Mouse (Mus musculus) ES-Bruce4 (cell line): ENCODE data around the gene Acss2. TPM values are rescaled to one million over a fixed set of nuclear protein-coding genes. Genes with fewer than 3 reads are reported as not detected.
A peak's percentile ranks its signal among the peaks of the same experiment; 100 is the strongest.

Source experiments
- H3K27ac ChIP-seq: 2 replicates; pipeline ENCODE4 v1.5.1; 2012; ENCODE audit warnings: low read length, inconsistent platforms; ENCODE audit not compliant: insufficient read depth
- H3K27me3 ChIP-seq: 2 replicates; pipeline ENCODE4 v1.6.1; 2012; ENCODE audit warnings: mild to moderate bottlenecking, low read length, inconsistent platforms; ENCODE audit not compliant: control insufficient read depth, poor library complexity, insufficient read depth, severe bottlenecking
- H3K36me3 ChIP-seq: 2 replicates; pipeline ENCODE4 v1.6.1; 2012; ENCODE audit warnings: inconsistent platforms, mild to moderate bottlenecking, low read length, moderate library complexity; ENCODE audit not compliant: control insufficient read depth, poor library complexity, insufficient read depth, severe bottlenecking
- H3K4me1 ChIP-seq: one replicate; pipeline ENCODE4 v1.8.1; 2011; ENCODE audit warnings: low read length; ENCODE audit not compliant: control insufficient read depth, insufficient read depth
- H3K4me3 ChIP-seq: 2 replicates; pipeline ENCODE4 v1.5.1; 2011; ENCODE audit warnings: low read depth, mild to moderate bottlenecking, low read length
- H3K9ac ChIP-seq: 2 replicates; pipeline ENCODE4 v1.6.1; 2012; ENCODE audit warnings: low read depth, mild to moderate bottlenecking, inconsistent platforms; ENCODE audit not compliant: poor library complexity, severe bottlenecking
- H3K9me3 ChIP-seq: replicated peaks from 2 replicates; pipeline ENCODE4 v1.6.1; 2012; ENCODE audit warnings: mild to moderate bottlenecking, low read length, inconsistent platforms; ENCODE audit not compliant: control insufficient read depth, poor library complexity, insufficient read depth, severe bottlenecking
- CTCF ChIP-seq: IDR thresholded peaks from one replicate; pipeline ENCODE4 v1.8.1; 2011; ENCODE audit warnings: low read depth, low read length
- EP300 ChIP-seq: IDR thresholded peaks from 2 replicates; pipeline ENCODE4 v1.6.1; 2011; ENCODE audit warnings: low read depth, low read length; ENCODE audit not compliant: insufficient read depth
- POLR2A ChIP-seq: IDR thresholded peaks from one replicate; pipeline ENCODE4 v1.8.1; 2011; ENCODE audit warnings: low read length; ENCODE audit not compliant: insufficient read depth
- polyA plus RNA-seq: library from polyadenylated mRNA; stranded (reverse); fragments of >200 nt; gene quantifications from 2 replicates; pipeline ENCODE4 v1.2.4, GENCODE M21; 2011; ENCODE audit warnings: low read depth; ENCODE audit not compliant: missing spikeins, insufficient read depth, insufficient read length

The Acss2 gene
- polyA plus RNA-seq, 1 experiment: 10.3 TPM

DNA sequence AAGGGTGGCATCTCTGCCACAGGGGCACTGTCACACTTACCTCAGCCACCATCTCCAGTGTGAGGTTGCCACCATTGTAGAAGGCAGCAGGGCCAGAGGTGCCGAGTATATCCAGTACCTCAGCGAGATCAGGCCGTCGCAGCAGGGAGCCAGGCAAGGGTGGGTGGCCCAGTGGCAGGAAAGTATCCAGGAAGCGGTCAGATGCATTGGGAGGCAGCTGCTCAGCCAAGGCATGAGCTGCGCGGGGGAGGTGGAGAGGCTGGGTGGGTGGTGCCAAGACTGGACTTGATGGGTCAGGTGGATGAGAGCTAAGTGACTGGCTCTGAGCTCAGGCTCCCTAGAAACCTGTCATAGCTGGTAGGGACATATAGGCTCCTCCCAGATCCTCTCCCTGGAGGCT is 15.2 kb upstream of the Acss2 start:
- Histone ChIP-seq H3K4me1 (no peaks in the 10 kb centered on the region), H3K9me3 (no peaks in the 10 kb centered on the region), H3K27ac (no peak overlapping the region), H3K27me3 (no peaks in the 10 kb centered on the region), H3K4me3 (no peak overlapping the region), H3K36me3 (no peaks in the 10 kb centered on the region), H3K9ac (no peak overlapping the region)
- no peak for TF ChIP-seq EP300
- TF ChIP-seq POLR2A: no peak
- TF ChIP-seq CTCF: no peak

DNA sequence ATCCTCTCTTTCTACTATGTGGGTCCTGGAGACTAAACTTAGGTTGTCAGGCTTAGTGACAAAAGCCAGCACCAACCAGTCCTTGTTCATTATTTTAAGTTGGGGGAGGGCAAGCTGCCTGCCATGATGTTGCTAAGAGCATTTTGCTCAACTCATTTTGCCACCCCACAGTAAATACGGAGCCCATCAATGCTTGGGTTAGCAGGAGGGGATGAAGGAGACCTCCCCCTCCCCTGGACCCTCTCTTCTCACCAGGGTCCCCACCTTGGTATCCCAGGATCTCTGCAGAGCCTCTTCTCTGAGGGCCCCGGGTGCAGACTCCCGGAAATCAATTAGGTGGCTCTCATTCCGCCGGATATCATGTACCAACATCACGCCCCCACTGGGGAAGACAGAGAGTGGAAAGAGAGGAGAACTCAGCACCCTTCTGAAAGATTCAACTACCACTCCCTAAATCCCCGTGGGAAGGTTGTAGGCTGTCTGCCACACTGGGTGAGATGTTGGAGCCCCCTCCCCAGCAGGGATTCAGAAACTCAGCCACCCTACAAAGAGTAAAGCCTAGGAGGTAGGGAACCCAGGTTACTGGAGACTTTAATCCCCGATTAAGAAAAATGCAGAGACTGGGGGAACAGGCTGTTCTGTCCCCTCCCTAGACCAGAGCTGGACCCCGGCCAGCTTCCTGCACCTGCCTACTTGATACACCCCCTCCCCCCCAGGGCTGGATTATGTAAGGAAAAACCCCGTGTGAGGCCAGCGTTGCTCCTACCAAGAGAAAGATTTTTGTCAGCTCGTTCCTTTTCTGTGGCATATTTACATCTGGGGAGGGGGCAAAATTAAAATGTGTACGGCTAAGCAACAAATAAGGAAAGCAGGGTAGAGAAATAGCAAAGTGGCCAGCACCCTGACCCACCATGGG is 13.1 kb upstream of the Acss2 start:
- H3K27ac ChIP-seq: no peak overlapping the region
- no peaks in the 10 kb centered on the region for H3K36me3 ChIP-seq
- TF ChIP-seq CTCF: no peak
- TF ChIP-seq POLR2A: no peak
- no peak for TF ChIP-seq EP300
- H3K4me3 ChIP-seq: no peak overlapping the region
- no peak overlapping the region for H3K9ac ChIP-seq
- no peaks in the 10 kb centered on the region for H3K4me1 ChIP-seq
- H3K9me3 ChIP-seq: no peaks in the 10 kb centered on the region
- no peaks in the 10 kb centered on the region for H3K27me3 ChIP-seq

DNA sequence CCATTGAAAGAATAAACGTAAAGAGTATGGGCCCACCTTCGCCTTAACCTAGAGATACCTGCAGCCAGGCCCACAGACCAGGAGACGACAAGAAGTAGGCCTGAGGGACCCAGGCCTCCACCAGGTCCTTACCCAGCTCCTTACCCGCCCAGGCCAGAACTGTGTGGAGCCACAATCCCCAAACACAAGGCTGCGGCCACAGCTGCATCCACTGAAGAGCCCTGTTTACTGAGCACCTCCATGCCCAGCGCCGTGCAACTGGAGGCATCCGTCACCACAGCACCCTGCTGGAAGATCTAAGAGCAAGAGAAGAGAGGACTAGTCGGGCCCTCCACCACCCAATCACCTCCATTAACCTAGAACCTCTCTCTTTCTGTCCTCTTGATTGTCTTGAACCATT is 11.9 kb upstream of the Acss2 start:
- no peak overlapping the region for H3K9ac ChIP-seq
- H3K27ac ChIP-seq: no peak overlapping the region
- no peaks in the 10 kb centered on the region for H3K4me1 ChIP-seq
- TF ChIP-seq CTCF (no peak), POLR2A (no peak), EP300 (no peak)
- no peaks in the 10 kb centered on the region for H3K27me3 ChIP-seq
- no peaks in the 10 kb centered on the region for H3K9me3 ChIP-seq
- peak overlapping the region; percentile 25; the same call in 1 of the 2 replicates for H3K4me3 ChIP-seq
- no peaks in the 10 kb centered on the region for H3K36me3 ChIP-seq

GRCm38 (mm10) chr2:155507721-155508470 is 9.9 kb upstream of the Acss2 start:
- Histone ChIP-seq H3K9me3 (no peaks in the 10 kb centered on the region), H3K36me3 (no peaks in the 10 kb centered on the region), H3K27me3 (no peaks in the 10 kb centered on the region), H3K4me3 (no peak overlapping the region), H3K27ac (no peak overlapping the region), H3K4me1 (no peaks in the 10 kb centered on the region), H3K9ac (no peak overlapping the region)
- TF ChIP-seq CTCF (no peak), POLR2A (no peak), EP300 (no peak)

GRCm38 (mm10) chr2:155512479-155512878 is 5.3 kb upstream of the Acss2 start:
- Histone ChIP-seq H3K9me3 (no peaks in the 10 kb centered on the region), H3K4me1 (no peaks in the 10 kb centered on the region), H3K36me3 (no peaks in the 10 kb centered on the region), H3K27ac (no peak overlapping the region), H3K9ac (no peak overlapping the region), H3K27me3 (no peaks in the 10 kb centered on the region), H3K4me3 (no peak overlapping the region)
- TF ChIP-seq POLR2A (no peak), EP300 (no peak), CTCF (peak; percentile 73)

GRCm38 (mm10) chr2:155513543-155513942 is 4.2 kb upstream of the Acss2 start:
- TF ChIP-seq POLR2A: no peak
- TF ChIP-seq EP300: no peak
- TF ChIP-seq CTCF: no peak
- H3K27me3 ChIP-seq: no peaks in the 10 kb centered on the region
- no peak overlapping the region for H3K27ac ChIP-seq
- H3K4me3 ChIP-seq: no peak overlapping the region
- no peak overlapping the region for H3K9ac ChIP-seq
- H3K9me3 ChIP-seq: no peaks in the 10 kb centered on the region
- H3K4me1 ChIP-seq: no peaks in the 10 kb centered on the region
- no peaks in the 10 kb centered on the region for H3K36me3 ChIP-seq
